Mouse (Mus musculus) cerebellum, postnatal 4 days (tissue): Measurements from ENCODE around the gene Vax2.

Source experiments
- DNase-seq, 2 experiments: peaks; one replicate each; pipeline ENCODE4 v3.0.0; 2022; ENCODE audit warnings: low spot score in 2 of 2, mixed read lengths in 1 of 2

Gene Vax2

DNA sequence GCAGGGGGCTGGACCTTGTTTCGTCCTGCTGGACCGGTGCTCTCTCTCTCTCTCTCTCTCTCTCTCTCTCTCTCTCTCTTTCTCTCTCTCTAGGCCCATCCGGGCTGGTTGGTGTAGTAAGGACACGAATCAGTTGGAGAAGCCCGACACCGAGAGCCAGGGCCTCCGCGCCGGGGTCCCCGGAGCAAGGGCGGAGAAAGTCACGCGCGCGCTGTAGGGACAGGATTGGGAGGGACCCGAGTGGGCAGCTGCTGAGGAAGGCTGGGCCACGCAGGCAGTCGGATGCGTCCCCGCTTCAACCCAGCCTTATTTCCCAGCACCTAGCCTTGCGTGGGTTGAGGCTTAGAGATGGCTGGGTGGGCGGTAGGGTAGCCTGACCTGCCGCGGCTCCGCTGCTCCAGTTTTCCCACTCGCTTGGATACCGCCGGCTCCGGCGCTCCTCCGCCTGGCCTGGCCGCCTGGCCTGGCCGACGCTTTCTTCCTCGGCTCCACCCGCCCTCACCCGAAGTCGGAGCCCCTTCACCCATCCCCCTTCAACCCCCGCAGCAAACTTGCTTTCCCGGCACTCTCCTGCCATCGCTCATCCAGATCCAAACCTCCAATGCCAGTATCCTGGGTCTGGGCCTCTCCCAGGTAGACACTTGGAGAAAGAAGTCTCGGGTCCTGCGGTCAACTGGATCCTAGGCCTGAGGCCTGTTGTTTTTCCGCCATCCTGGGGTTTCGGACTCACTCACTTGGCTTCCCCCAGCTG lies 836 bp downstream of the Vax2 start:
- DNase-seq, result no peak

DNA sequence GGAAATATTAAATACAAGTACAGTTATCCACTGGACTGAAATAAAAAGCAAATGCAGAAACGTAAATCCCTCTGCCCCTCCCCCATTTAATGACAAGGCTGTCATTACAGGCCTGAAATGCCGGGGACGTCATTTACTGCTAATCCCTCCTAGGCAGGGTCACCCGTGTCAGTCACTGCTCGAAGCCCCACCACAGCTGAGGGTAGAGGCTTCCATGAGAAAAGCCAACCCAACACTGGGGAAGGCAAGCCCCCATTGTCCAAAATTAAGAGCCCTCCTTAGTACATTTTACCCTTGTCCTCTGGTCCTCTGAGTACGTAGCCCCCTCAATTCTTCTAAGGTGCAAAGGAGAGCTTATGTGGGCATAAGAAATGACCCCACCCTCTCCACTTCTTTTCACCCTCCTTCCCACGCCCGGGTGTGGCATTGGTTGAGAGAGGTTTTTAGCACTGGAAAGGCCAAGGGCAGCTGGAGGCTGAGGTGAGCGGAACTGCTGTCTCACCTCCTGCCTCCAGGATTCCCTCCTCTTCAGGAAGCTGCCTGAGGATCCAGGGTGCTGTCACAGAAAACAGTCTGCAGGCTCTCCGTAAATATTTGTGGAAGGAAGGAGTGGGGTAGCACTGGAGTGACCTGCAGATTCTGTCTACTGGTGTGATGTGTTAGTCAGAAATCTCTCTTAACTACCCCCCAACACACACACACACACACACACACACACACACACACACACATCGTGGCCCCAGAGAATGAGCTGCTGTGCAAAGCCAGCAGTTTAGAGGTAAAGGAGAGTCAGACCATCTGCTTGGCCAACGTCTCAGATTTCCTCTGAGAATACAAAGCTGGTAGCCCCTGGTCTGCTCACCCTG lies 2.4 kb downstream of the Vax2 start:
- DNase-seq, result no peak

GRCm38 (mm10) chr6:83714221-83715123 lies 3.4 kb downstream of the Vax2 start:
- DNase-seq, result peak in 1 of 2 experiments; percentile 30

GRCm38 (mm10) chr6:83715461-83716196 lies 4.6 kb downstream of the Vax2 start:
- DNase-seq, result no peak

DNA sequence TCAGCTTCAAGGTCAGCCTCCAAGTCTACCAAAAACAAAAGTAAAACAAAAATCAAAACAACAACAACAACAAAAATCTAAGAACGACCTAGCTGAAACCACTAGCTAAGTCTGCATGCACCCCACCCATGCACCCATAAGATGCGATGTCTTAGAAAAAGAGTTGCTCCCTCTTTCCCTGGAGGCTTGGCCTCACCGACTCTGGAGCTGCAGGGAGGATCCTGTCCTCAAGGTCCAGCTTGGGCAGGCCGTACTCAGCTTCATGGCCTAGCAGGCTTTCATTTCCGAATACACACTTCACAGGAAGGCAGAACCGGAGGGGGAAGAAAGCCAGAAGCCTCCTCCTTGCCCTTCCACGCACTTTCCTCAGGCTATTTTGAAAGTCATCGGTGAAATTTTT lies 6.0 kb downstream of the Vax2 start:
- peak in 1 of 2 experiments; percentile 12 for DNase-seq

GRCm38 (mm10) chr6:83722526-83722925 lies 11.5 kb downstream of the Vax2 start:
- no peak for DNase-seq

GRCm38 (mm10) chr6:83727178-83727577 lies 16.1 kb downstream of the Vax2 start:
- DNase-seq, result no peak

GRCm38 (mm10) chr6:83728488-83728887 lies 17.4 kb downstream of the Vax2 start:
- no peak for DNase-seq

DNA sequence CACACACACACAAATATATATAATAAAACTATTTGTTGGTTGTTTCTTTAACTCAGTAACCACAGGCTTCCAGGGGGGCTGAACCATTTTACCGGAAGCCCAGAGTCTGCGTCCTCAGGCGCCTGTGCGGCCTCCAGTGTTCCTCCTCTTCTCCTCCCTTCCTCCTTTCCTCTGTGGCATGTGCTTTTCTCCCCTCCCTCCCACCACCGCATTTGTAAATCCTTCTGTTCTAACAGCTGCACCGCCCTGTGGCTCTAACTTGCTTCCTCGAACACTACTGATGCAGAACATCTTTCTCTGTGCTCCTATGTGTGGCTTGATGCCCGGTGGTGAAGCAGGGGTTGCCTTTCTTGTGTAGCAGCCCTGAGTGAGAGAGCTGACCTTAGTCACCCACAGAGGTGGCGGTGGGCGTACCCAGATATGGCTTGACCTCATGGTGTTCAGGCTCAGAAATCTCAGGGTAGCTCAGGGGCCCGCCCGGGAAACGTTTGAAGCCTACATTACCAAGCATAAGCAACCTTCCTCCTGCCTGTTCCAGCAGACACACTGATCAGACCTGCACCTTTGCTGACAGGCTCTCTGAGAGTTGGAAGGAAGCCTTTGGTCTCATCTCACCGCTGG lies 18.4 kb downstream of the Vax2 start:
- DNase-seq, result no peak

- peak in 1 of 2 experiments; percentile 63 for DNase-seq
These were observed 20.1 kb downstream of the Vax2 start for GRCm38 (mm10) chr6:83731128-83731527.

GRCm38 (mm10) chr6:83737311-83737710 lies 26.2 kb downstream of the Vax2 start:
- no peak for DNase-seq

GRCm38 (mm10) chr6:83738596-83738995 lies 27.5 kb downstream of the Vax2 start:
- no peak for DNase-seq

DNA sequence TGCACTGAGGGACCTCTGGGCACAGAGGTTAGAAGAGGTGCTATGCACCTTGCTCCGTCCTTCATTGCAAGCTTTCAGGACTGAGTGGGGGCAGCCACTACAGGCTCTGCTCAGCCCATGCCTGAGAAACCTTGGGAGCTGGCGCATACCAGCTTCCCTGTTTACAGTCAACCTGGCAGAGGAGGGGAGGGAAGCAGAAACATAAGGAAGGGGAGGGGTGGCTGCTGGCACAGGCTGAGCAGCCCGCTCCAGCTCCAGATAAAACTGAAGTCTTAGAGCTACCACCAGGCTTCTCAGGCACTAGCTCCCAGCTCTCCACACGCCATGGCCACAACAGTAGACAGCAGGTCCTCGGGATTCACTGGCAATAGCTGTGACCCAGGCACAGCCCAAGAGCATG lies 31.7 kb downstream of the Vax2 start, which contains the start of gene Atp6v1b1:
Gene Atp6v1b1 (plus strand): TSS at position 230 of the 400 bp plus-strand sequence.
- no peak for DNase-seq

GRCm38 (mm10) chr6:83743212-83743611 lies 32.1 kb downstream of the Vax2 start:
- no peak for DNase-seq

- DNase-seq, result no peak
These were observed 33.1 kb downstream of the Vax2 start for GRCm38 (mm10) chr6:83744126-83744525.

- DNase-seq, result no peak
These were observed 33.5 kb downstream of the Vax2 start for GRCm38 (mm10) chr6:83744557-83744956.

DNA sequence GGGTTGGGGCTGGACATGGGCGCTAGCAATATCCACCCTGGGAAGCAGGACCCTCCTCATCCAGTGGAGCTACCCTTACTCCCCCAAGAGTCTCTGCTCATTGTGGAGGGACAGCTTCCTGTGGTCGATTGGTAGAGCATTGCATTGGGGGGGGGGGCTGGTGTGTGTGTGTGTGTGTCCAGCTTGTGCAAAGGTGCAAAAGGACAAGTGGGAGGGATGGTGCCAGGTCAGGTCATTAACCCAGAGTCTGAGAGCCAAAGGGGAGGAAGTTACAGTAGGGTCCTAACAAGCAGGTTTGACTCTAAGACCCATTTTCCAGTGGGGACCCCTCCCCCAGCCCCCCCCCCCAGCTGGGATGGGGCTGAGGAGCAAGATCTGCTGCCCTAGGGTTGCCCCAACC lies 34.4 kb downstream of the Vax2 start:
- DNase-seq, result no peak

DNA sequence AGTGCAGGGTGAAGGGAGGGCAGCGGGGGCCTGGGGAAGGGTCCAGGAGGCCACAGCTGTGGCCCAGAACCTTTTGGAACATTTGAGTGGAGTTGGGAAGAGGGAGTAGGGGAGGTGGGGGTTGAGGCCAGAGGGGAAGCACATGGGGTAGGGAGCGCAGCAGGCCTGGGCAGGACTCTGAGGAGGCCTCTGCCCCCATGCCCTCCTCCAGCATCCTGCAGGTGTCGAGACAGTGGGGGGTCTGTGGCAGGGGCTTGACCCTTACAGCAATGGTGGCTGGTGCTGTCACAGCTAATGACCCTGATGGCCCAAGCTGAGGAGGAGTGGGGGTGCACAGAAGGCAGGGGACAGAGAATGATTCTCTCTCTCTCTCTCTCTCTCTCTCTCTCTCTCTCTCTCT lies 38.2 kb downstream of the Vax2 start:
- DNase-seq, result no peak

GRCm38 (mm10) chr6:83750171-83750684 lies 39.2 kb downstream of the Vax2 start:
- DNase-seq, result peak; percentile 47 to 63

DNA sequence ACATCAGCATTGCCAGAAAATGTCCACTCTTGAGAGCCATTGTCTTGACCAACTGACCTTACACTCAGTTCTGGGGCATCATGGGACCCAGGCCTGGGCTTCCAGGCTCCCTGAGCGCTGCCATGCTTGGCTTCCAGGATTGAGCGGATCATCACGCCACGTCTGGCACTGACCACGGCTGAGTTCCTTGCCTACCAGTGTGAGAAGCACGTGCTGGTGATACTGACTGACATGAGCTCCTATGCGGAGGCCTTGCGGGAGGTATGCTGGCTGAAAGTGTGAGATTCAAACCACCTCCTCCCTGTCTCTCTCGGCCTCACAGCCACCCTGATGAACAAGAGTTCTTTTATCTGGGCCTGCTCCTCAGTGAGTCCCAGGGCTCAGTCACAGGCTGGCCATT lies 45.0 kb downstream of the Vax2 start:
- no peak for DNase-seq
